Mouse (Mus musculus): ENCODE results near the gene Mphosph9. TPM values are rescaled to one million over a fixed set of nuclear protein-coding genes. Genes with fewer than 3 reads are reported as not detected.
"Not testable (repeated sequence)": the region's sequence is repeated elsewhere in the genome, so short reads cannot be mapped to it uniquely, and the experiment has no call there.

The Mphosph9 gene
- polyA plus RNA-seq, 1 experiment from 2014 or later, result 5.2 TPM

- TF ChIP-seq CTCF (IDR thresholded peaks at IDR 0.05; ENCODE audit: low read depth), result no peak
- no peak for ATAC-seq (replicated peaks; ENCODE audit: low FRiP score, low read depth)
- peaks cover 14% of the 10 kb centered on the region for H3K4me1 ChIP-seq (replicated peaks; ENCODE audit: insufficient read depth, low read length)
- peaks cover 27% of the 10 kb centered on the region for H3K36me3 ChIP-seq (ENCODE audit: insufficient read depth, low read length)
- no peaks in the 10 kb centered on the region for H3K27me3 ChIP-seq (ENCODE audit: insufficient read depth, low read length)
- H3K9ac ChIP-seq (ENCODE audit: low read depth, low read length), result no peak overlapping the region
- no peak for DNase-seq (ENCODE audit: low spot score)
- WGBS, result 72% methylated on average over 2 of the region's 2 CpGs
- H3K4me3 ChIP-seq (replicated peaks; ENCODE audit: low read depth, low read length), result no peak overlapping the region
- no peak overlapping the region for H3K4me2 ChIP-seq (ENCODE audit: low read length)
- 0 out of 2 replicates have a peak overlapping the region, but pooled peaks have one; percentile 97 for H3K27ac ChIP-seq
- no peaks in the 10 kb centered on the region for H3K9me3 ChIP-seq (replicated peaks; ENCODE audit: low read length)
These were observed 22.6 kb upstream of the Mphosph9 start for GRCm38 (mm10) chr5:124350350-124350749.

DNA sequence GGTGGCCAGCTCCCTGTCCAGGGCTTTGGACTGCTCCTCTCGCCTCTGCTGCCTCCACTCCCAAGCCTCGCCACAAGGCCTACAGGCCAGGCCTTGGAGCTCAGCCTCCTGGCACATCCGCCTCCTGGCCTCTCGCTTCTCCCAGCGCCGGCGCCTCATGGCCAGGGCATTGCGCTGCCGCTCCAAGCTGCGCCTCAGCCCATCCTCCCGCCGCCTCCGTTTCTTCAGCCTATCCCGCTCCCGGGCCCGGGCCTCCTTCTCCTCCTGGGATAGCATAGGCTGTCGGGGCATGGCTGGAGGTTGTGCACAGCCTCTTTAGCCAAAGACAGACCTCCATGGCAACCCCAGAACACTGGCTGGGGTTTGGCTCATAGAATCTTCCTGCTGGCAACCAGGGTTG lies 21.4 kb upstream of the Mphosph9 start:
- Histone ChIP-seq H3K36me3 (ENCODE audit: insufficient read depth, low read length) (peaks cover 37% of the 10 kb centered on the region), H3K9ac (ENCODE audit: low read depth, low read length) (no peak overlapping the region), H3K27ac (no peak overlapping the region), H3K4me1 (replicated peaks; ENCODE audit: insufficient read depth, low read length) (peaks cover 14% of the 10 kb centered on the region), H3K4me3 (replicated peaks; ENCODE audit: low read depth, low read length) (no peak overlapping the region), H3K4me2 (ENCODE audit: low read length) (no peak overlapping the region), H3K27me3 (ENCODE audit: insufficient read depth, low read length) (no peaks in the 10 kb centered on the region), H3K9me3 (replicated peaks; ENCODE audit: low read length) (no peaks in the 10 kb centered on the region)
- no peak for ATAC-seq (replicated peaks; ENCODE audit: low FRiP score, low read depth)
- WGBS, result 93% methylated on average over 17 of the region's 17 CpGs
- no peak for DNase-seq (ENCODE audit: low spot score)
- TF ChIP-seq CTCF (IDR thresholded peaks at IDR 0.05; ENCODE audit: low read depth), result no peak

- TF ChIP-seq CTCF (IDR thresholded peaks at IDR 0.05; ENCODE audit: low read depth), result no peak
- Histone ChIP-seq H3K4me2 (ENCODE audit: low read length) (no peak overlapping the region), H3K4me3 (replicated peaks; ENCODE audit: low read depth, low read length) (no peak overlapping the region), H3K4me1 (replicated peaks; ENCODE audit: insufficient read depth, low read length) (no peaks in the 10 kb centered on the region; the same call in 1 of the 2 replicates), H3K9ac (ENCODE audit: low read depth, low read length) (no peak overlapping the region), H3K9me3 (replicated peaks; ENCODE audit: low read length) (no peaks in the 10 kb centered on the region), H3K27ac (no peak overlapping the region), H3K36me3 (ENCODE audit: insufficient read depth, low read length) (peaks cover 27% of the 10 kb centered on the region), H3K27me3 (ENCODE audit: insufficient read depth, low read length) (no peaks in the 10 kb centered on the region)
- no peak for ATAC-seq (replicated peaks; ENCODE audit: low FRiP score, low read depth)
- WGBS, result 74% methylated on average over 8 of the region's 8 CpGs
- DNase-seq (ENCODE audit: low spot score), result no peak
These were observed 15.1 kb upstream of the Mphosph9 start for GRCm38 (mm10) chr5:124342897-124343296.

GRCm38 (mm10) chr5:124341753-124342339 lies 14.1 kb upstream of the Mphosph9 start:
- not testable (repeated sequence) for H3K4me1 ChIP-seq (replicated peaks; ENCODE audit: insufficient read depth, low read length); H3K27ac ChIP-seq; H3K27me3 ChIP-seq (ENCODE audit: insufficient read depth, low read length); H3K4me2 ChIP-seq (ENCODE audit: low read length); H3K9me3 ChIP-seq (replicated peaks; ENCODE audit: low read length); DNase-seq (ENCODE audit: low spot score); H3K9ac ChIP-seq (ENCODE audit: low read depth, low read length); H3K4me3 ChIP-seq (replicated peaks; ENCODE audit: low read depth, low read length)
- 63% methylated on average over 6 of the region's 6 CpGs for WGBS
- peaks cover 25% of the 10 kb centered on the region for H3K36me3 ChIP-seq (ENCODE audit: insufficient read depth, low read length)
- peak; percentile 46; the same call in 1 of the 2 replicates for TF ChIP-seq CTCF (IDR thresholded peaks at IDR 0.05; ENCODE audit: low read depth)
- 0 out of 2 replicates have a peak, but pooled peaks have one; percentile 57 for ATAC-seq (replicated peaks; ENCODE audit: low FRiP score, low read depth)

GRCm38 (mm10) chr5:124338791-124339190 lies 11.0 kb upstream of the Mphosph9 start:
- Histone ChIP-seq H3K27me3 (ENCODE audit: insufficient read depth, low read length) (no peaks in the 10 kb centered on the region), H3K4me1 (replicated peaks; ENCODE audit: insufficient read depth, low read length) (peaks cover 4% of the 10 kb centered on the region; the same call in 1 of the 2 replicates), H3K9ac (ENCODE audit: low read depth, low read length) (no peak overlapping the region), H3K4me2 (ENCODE audit: low read length) (no peak overlapping the region), H3K36me3 (ENCODE audit: insufficient read depth, low read length) (peaks cover 3% of the 10 kb centered on the region; the same call in 1 of the 2 replicates), H3K4me3 (replicated peaks; ENCODE audit: low read depth, low read length) (no peak overlapping the region), H3K27ac (no peak overlapping the region), H3K9me3 (replicated peaks; ENCODE audit: low read length) (no peaks in the 10 kb centered on the region)
- ATAC-seq (replicated peaks; ENCODE audit: low FRiP score, low read depth) (no peak), DNase-seq (ENCODE audit: low spot score) (no peak)
- TF ChIP-seq CTCF (IDR thresholded peaks at IDR 0.05; ENCODE audit: low read depth), result no peak
- 85% methylated on average over 8 of the region's 8 CpGs for WGBS

DNA sequence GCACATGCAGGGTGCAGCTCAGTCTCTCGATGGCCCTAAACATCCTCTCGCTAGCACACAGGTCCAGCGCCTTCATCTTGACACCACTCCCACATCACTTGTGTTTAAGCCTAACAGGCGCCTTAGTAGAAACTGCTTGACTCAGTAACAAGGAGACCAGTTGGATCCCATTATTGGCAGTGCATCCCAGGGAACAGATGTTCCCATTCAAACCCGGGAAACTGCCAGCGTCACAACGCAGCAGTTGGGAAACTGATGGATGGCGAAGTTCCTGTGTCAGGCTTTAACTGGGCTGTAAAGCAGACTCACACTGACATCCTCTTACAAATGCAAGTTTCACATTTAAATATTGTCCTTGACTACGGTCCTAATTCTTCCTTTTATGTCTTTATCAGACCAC lies 10.1 kb upstream of the Mphosph9 start:
- H3K27me3 ChIP-seq (ENCODE audit: insufficient read depth, low read length), result no peaks in the 10 kb centered on the region
- DNase-seq (ENCODE audit: low spot score) (peak; percentile 77), ATAC-seq (replicated peaks; ENCODE audit: low FRiP score, low read depth) (no peak)
- 30% methylated on average over 9 of the region's 9 CpGs for WGBS
- no peak overlapping the region for H3K9ac ChIP-seq (ENCODE audit: low read depth, low read length)
- no peak overlapping the region for H3K4me3 ChIP-seq (replicated peaks; ENCODE audit: low read depth, low read length)
- no peak overlapping the region for H3K4me2 ChIP-seq (ENCODE audit: low read length)
- TF ChIP-seq CTCF (IDR thresholded peaks at IDR 0.05; ENCODE audit: low read depth), result no peak
- peak overlapping the region; percentile 13; the same call in 1 of the 2 replicates for H3K27ac ChIP-seq
- no peaks in the 10 kb centered on the region for H3K9me3 ChIP-seq (replicated peaks; ENCODE audit: low read length)
- H3K4me1 ChIP-seq (replicated peaks; ENCODE audit: insufficient read depth, low read length), result peaks cover 4% of the 10 kb centered on the region; the same call in 1 of the 2 replicates
- peaks cover 3% of the 10 kb centered on the region; the same call in 1 of the 2 replicates for H3K36me3 ChIP-seq (ENCODE audit: insufficient read depth, low read length)

Measured in kidney, postnatal 0 days (tissue).